Mouse (Mus musculus) heart, adult 2 months (tissue): ENCODE results near the gene Olfr1066. TPM values are rescaled to one million over a fixed set of nuclear protein-coding genes. Genes with fewer than 3 reads are reported as not detected.

Source experiments
- DNase-seq, 2 experiments: peaks; one replicate each; pipeline ENCODE4 v3.0.0; 2021
- H3K27ac ChIP-seq: fragments of 200-600 bp; 2 replicates; pipeline ENCODE4 v1.8.1; 2022
- H3K27me3 ChIP-seq: fragments of 200-500 bp; 2 replicates; pipeline ENCODE4 v1.6.1; 2012; ENCODE audit warnings: mild to moderate bottlenecking, low read length, inconsistent platforms, mixed read lengths; ENCODE audit not compliant: control insufficient read depth, insufficient read depth
- H3K36me3 ChIP-seq: fragments of 200-500 bp; 2 replicates; pipeline ENCODE4 v1.6.1; 2012; ENCODE audit warnings: low read length, inconsistent platforms; ENCODE audit not compliant: control insufficient read depth, insufficient read depth
- H3K4me1 ChIP-seq: fragments of 200-500 bp; 2 replicates; pipeline ENCODE4 v1.6.1; 2011; ENCODE audit warnings: low read length; ENCODE audit not compliant: control insufficient read depth, insufficient read depth
- H3K4me3 ChIP-seq: fragments of 200-600 bp; 2 replicates; pipeline ENCODE4 v1.8.1; 2022
- H3K79me2 ChIP-seq: fragments of 200-500 bp; replicated peaks from 2 replicates; pipeline ENCODE4 v1.6.1; 2012; ENCODE audit warnings: mild to moderate bottlenecking, inconsistent platforms, low read length, moderate library complexity, mixed read lengths; ENCODE audit not compliant: control insufficient read depth, insufficient read depth
- H3K9ac ChIP-seq: fragments of 200-500 bp; 2 replicates; pipeline ENCODE4 v1.6.1; 2012; ENCODE audit warnings: low read depth, mild to moderate bottlenecking, control low read depth, inconsistent platforms, low read length, mixed read lengths
- CTCF ChIP-seq: fragments of 200-600 bp; IDR thresholded peaks from 2 replicates; pipeline ENCODE4 v1.8.1; 2022; ENCODE audit warnings: antibody characterized with exemption, mild to moderate bottlenecking, moderate library complexity
- EP300 ChIP-seq: fragments of 200-500 bp; IDR thresholded peaks from 2 replicates; pipeline ENCODE4 v1.6.1; 2011; ENCODE audit warnings: low read depth, low read length, control low read depth; ENCODE audit not compliant: insufficient read depth
- POLR2A ChIP-seq: fragments of 200-500 bp; IDR thresholded peaks from 2 replicates; pipeline ENCODE4 v1.6.1; 2011; ENCODE audit warnings: mild to moderate bottlenecking, low read depth, low read length, control low read depth; ENCODE audit not compliant: insufficient read depth
- WGBS: fragments of 180-500 bp; shearing (Covaris S2); methylation state at CpG from one replicate; pipeline ENCODE4 v1.1.7; 2018; 5-methylcytosine and 5-hydroxymethylcytosine counted together
- intact Hi-C: fragments of 180-260 bp; cut with DNase I; formaldehyde crosslinking; loops from one replicate; pipeline ENCODE4 v1.15.1; 2025
- polyA plus RNA-seq: library from polyadenylated mRNA; depleted of rRNA; stranded (reverse); fragments of >200 nt; gene quantifications from 2 replicates; pipeline ENCODE4 v1.2.3, GENCODE M21; 2012; rRNA removed
- total RNA-seq, 2 experiments: library from RNA; stranded (reverse); gene quantifications; 2 replicates each; pipeline ENCODE4 v1.2.3; 2021

Gene Olfr1066
- total and polyA plus RNA-seq, 3 experiments = not detected

DNA sequence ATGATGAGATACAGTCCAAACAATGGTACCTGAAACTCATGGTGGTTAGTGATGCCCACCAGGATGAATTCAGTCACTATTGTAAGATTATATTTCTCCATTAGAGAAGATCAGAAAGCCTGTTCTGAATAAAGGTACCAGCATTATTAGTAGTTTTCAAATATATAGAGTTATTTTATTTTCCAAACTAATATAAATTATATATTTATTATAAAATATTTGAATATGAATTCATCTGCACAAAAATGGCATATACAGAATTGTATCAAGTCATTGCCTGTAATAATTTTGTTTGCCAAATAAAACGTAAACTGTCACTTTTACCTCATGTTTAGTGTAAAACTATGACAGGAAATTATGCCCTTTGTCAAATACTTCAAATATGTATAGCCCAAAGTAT lies 42.1 kb downstream of the Olfr1066 start, which contains the start of gene Olfr1061:
TSS of gene Olfr1061 (minus strand) at position 101 of the 400 bp plus-strand sequence.
- intact Hi-C loops = no loop called here
- Histone ChIP-seq H3K27me3 (no peaks in the 10 kb centered on the region), H3K4me1 (no peaks in the 10 kb centered on the region), H3K9ac (no peak within 1 kb of the TSS), H3K4me3 (no peak within 1 kb of the TSS), H3K36me3 (no peaks in the 10 kb centered on the region), H3K27ac (no peak within 1 kb of the TSS), H3K79me2 (no peaks in the 10 kb centered on the region)
- WGBS = 45% methylated on average over 1 of the region's 1 CpGs
- no peak for DNase-seq
- TF ChIP-seq EP300 = no peak
- TF ChIP-seq POLR2A = no peak
- no peak for TF ChIP-seq CTCF

Other genes starting within 250 kb of the Olfr1066 start
- gene Olfr1046, start 237.0 kb downstream of the Olfr1066 start, total RNA-seq = not detected
- not detected in 2 replicates for gene Olfr1046, start 237.0 kb downstream of the Olfr1066 start, polyA plus RNA-seq
- not detected for gene Olfr1047, start 224.9 kb downstream of the Olfr1066 start, total RNA-seq
- not detected in 2 replicates for gene Olfr1047, start 224.9 kb downstream of the Olfr1066 start, polyA plus RNA-seq
- gene Olfr1048, start 216.0 kb downstream of the Olfr1066 start, total RNA-seq = not detected
- not detected in 2 replicates for gene Olfr1048, start 216.0 kb downstream of the Olfr1066 start, polyA plus RNA-seq
- gene Olfr1049, start 197.9 kb downstream of the Olfr1066 start, total RNA-seq = not detected
- gene Olfr1049, start 197.9 kb downstream of the Olfr1066 start, polyA plus RNA-seq = not detected in 2 replicates
- not detected for gene Olfr1051, start 177.2 kb downstream of the Olfr1066 start, total RNA-seq
- not detected in 2 replicates for gene Olfr1051, start 177.2 kb downstream of the Olfr1066 start, polyA plus RNA-seq
- not detected for gene Olfr1052, start 163.8 kb downstream of the Olfr1066 start, total RNA-seq
- gene Olfr1052, start 163.8 kb downstream of the Olfr1066 start, polyA plus RNA-seq = not detected in 2 replicates
- gene Olfr1053, start 141.0 kb downstream of the Olfr1066 start, total RNA-seq = not detected
- not detected in 2 replicates for gene Olfr1053, start 141.0 kb downstream of the Olfr1066 start, polyA plus RNA-seq
- not detected for gene Olfr1054, start 120.8 kb downstream of the Olfr1066 start, total RNA-seq
- not detected in 2 replicates for gene Olfr1054, start 120.8 kb downstream of the Olfr1066 start, polyA plus RNA-seq
- gene Olfr1055, start 106.0 kb downstream of the Olfr1066 start, total RNA-seq = not detected
- not detected in 2 replicates for gene Olfr1055, start 106.0 kb downstream of the Olfr1066 start, polyA plus RNA-seq
- not detected for gene Olfr1056, start 93.8 kb downstream of the Olfr1066 start, total RNA-seq
- gene Olfr1056, start 93.8 kb downstream of the Olfr1066 start, polyA plus RNA-seq = not detected in 2 replicates
- gene Olfr1057, start 77.9 kb downstream of the Olfr1066 start, total RNA-seq = not detected
- not detected in 2 replicates for gene Olfr1057, start 77.9 kb downstream of the Olfr1066 start, polyA plus RNA-seq
- gene Olfr1058, start 67.7 kb downstream of the Olfr1066 start, total RNA-seq = not detected
- not detected in 2 replicates for gene Olfr1058, start 67.7 kb downstream of the Olfr1066 start, polyA plus RNA-seq
- gene Olfr1061, start 42.2 kb downstream of the Olfr1066 start, total RNA-seq = not detected
- not detected in 2 replicates for gene Olfr1061, start 42.2 kb downstream of the Olfr1066 start, polyA plus RNA-seq
- gene Olfr1062, start 29.5 kb downstream of the Olfr1066 start, total RNA-seq = not detected
- gene Olfr1062, start 29.5 kb downstream of the Olfr1066 start, polyA plus RNA-seq = not detected in 2 replicates
- gene Olfr1065, start 5.7 kb downstream of the Olfr1066 start, total RNA-seq = not detected
- not detected in 2 replicates for gene Olfr1065, start 5.7 kb downstream of the Olfr1066 start, polyA plus RNA-seq
- not detected for gene Olfr228, start 31.1 kb upstream of the Olfr1066 start, total RNA-seq
- gene Olfr228, start 31.1 kb upstream of the Olfr1066 start, polyA plus RNA-seq = not detected in 2 replicates
- gene Olfr1076, start 52.2 kb upstream of the Olfr1066 start, total RNA-seq = not detected
- not detected in 2 replicates for gene Olfr1076, start 52.2 kb upstream of the Olfr1066 start, polyA plus RNA-seq
- gene Olfr1079, start 86.2 kb upstream of the Olfr1066 start, total RNA-seq = not detected
- not detected in 2 replicates for gene Olfr1079, start 86.2 kb upstream of the Olfr1066 start, polyA plus RNA-seq
- not detected for gene Olfr1080, start 102.0 kb upstream of the Olfr1066 start, total RNA-seq
- gene Olfr1080, start 102.0 kb upstream of the Olfr1066 start, polyA plus RNA-seq = not detected in 2 replicates
- not detected for gene Olfr1082, start 142.7 kb upstream of the Olfr1066 start, total RNA-seq
- not detected in 2 replicates for gene Olfr1082, start 142.7 kb upstream of the Olfr1066 start, polyA plus RNA-seq
- not detected for gene Olfr1084, start 183.5 kb upstream of the Olfr1066 start, total RNA-seq
- not detected in 2 replicates for gene Olfr1084, start 183.5 kb upstream of the Olfr1066 start, polyA plus RNA-seq
- gene Olfr1085, start 205.8 kb upstream of the Olfr1066 start, total RNA-seq = not detected
- gene Olfr1085, start 205.8 kb upstream of the Olfr1066 start, polyA plus RNA-seq = not detected in 2 replicates
- gene Olfr1086, start 223.8 kb upstream of the Olfr1066 start, total RNA-seq = not detected
- gene Olfr1086, start 223.8 kb upstream of the Olfr1066 start, polyA plus RNA-seq = not detected in 2 replicates
- not detected for gene Olfr1087, start 242.1 kb upstream of the Olfr1066 start, total RNA-seq
- gene Olfr1087, start 242.1 kb upstream of the Olfr1066 start, polyA plus RNA-seq = not detected in 2 replicates